Mouse (Mus musculus): ENCODE data around the gene Chd3. TPM values are rescaled to one million over a fixed set of nuclear protein-coding genes. Genes with fewer than 3 reads are reported as not detected.

The Chd3 gene
- polyA plus RNA-seq, 1 experiment = 199 TPM

DNA sequence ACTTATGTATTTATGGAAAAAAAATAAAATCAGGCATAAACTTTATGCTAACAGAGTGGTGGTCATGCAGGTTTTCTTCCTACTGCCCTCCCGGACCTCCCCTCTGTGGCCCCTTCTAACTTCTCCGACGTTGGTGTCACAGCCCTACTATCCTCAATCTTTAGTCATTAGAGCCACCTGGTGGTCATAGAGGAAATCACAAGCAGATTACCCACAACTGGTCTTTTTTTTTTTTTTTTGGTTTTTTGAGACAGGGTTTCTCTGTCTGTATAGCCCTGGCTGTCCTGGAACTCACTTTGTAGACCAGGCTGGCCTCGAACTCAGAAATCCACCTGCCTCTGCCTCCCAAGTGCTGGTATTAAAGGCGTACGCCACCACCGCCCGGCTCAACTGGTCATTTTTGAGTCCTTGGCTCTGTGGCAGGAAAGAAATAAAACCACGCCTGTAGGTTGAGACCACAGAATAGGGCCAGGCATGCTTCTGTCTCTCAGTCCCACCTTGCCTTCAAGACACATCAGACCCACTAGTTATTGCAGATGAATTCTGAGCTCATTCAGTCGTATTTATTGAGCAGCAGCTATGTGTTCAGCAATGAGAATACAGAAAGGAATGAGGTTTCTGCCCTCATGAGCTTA lies 21.3 kb upstream of the Chd3 start:
- no peak for TF ChIP-seq CTCF (IDR thresholded peaks at IDR 0.05; ENCODE audit: borderline replicate concordance, insufficient read depth, low read length)
- no peak for TF ChIP-seq POLR2A (IDR thresholded peaks at IDR 0.05; ENCODE audit: low read depth, low read length)
- no peaks in the 10 kb centered on the region for H3K4me1 ChIP-seq (ENCODE audit: control insufficient read depth, insufficient read depth, low read length)
- H3K4me3 ChIP-seq (ENCODE audit: insufficient read depth, low read length) = no peak overlapping the region
- H3K27ac ChIP-seq (ENCODE audit: insufficient read depth, low read length) = no peak overlapping the region

- Histone ChIP-seq H3K4me1 (ENCODE audit: control insufficient read depth, insufficient read depth, low read length) (no peaks in the 10 kb centered on the region), H3K27ac (ENCODE audit: insufficient read depth, low read length) (no peak overlapping the region), H3K4me3 (ENCODE audit: insufficient read depth, low read length) (no peak overlapping the region)
- no peak for TF ChIP-seq CTCF (IDR thresholded peaks at IDR 0.05; ENCODE audit: borderline replicate concordance, insufficient read depth, low read length)
- no peak for TF ChIP-seq POLR2A (IDR thresholded peaks at IDR 0.05; ENCODE audit: low read depth, low read length)
These were observed 20.6 kb upstream of the Chd3 start for GRCm38 (mm10) chr11:69389531-69390399.

- no peak for TF ChIP-seq CTCF (IDR thresholded peaks at IDR 0.05; ENCODE audit: borderline replicate concordance, insufficient read depth, low read length)
- no peak for TF ChIP-seq POLR2A (IDR thresholded peaks at IDR 0.05; ENCODE audit: low read depth, low read length)
- Histone ChIP-seq H3K4me1 (ENCODE audit: control insufficient read depth, insufficient read depth, low read length) (no peaks in the 10 kb centered on the region), H3K4me3 (ENCODE audit: insufficient read depth, low read length) (no peak overlapping the region), H3K27ac (ENCODE audit: insufficient read depth, low read length) (no peak overlapping the region)
These were observed 19.5 kb upstream of the Chd3 start for GRCm38 (mm10) chr11:69388680-69389079.

- Histone ChIP-seq H3K4me3 (ENCODE audit: insufficient read depth, low read length) (no peak overlapping the region), H3K27ac (ENCODE audit: insufficient read depth, low read length) (no peak overlapping the region), H3K4me1 (ENCODE audit: control insufficient read depth, insufficient read depth, low read length) (peaks cover 7% of the 10 kb centered on the region)
- TF ChIP-seq CTCF (IDR thresholded peaks at IDR 0.05; ENCODE audit: borderline replicate concordance, insufficient read depth, low read length) (no peak), POLR2A (IDR thresholded peaks at IDR 0.05; ENCODE audit: low read depth, low read length) (no peak)
These were observed 17.6 kb upstream of the Chd3 start for GRCm38 (mm10) chr11:69386758-69387157.

DNA sequence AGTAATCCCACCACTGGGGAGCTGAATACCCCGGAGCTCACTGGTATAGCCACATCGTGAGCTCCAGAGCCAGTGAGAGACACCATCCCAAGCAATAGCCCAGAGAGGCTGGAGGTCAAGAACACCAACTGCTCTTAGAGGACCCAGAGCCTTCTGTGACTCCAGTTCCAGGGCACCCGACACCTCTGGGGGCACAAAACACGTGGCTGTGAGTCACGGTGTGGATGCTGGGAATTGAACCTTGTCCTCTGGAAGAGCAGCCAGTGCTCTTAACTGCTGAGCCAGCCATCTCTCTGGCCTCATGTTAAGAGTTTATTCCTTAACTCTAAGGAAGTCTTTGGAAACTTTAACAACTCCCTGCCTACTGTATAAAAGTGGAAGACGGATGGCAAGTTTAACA lies 15.8 kb upstream of the Chd3 start:
- no peak overlapping the region for H3K27ac ChIP-seq (ENCODE audit: insufficient read depth, low read length)
- TF ChIP-seq CTCF (IDR thresholded peaks at IDR 0.05; ENCODE audit: borderline replicate concordance, insufficient read depth, low read length) = no peak
- TF ChIP-seq POLR2A (IDR thresholded peaks at IDR 0.05; ENCODE audit: low read depth, low read length) = no peak
- H3K4me1 ChIP-seq (ENCODE audit: control insufficient read depth, insufficient read depth, low read length) = peaks cover 7% of the 10 kb centered on the region
- H3K4me3 ChIP-seq (ENCODE audit: insufficient read depth, low read length) = no peak overlapping the region

DNA sequence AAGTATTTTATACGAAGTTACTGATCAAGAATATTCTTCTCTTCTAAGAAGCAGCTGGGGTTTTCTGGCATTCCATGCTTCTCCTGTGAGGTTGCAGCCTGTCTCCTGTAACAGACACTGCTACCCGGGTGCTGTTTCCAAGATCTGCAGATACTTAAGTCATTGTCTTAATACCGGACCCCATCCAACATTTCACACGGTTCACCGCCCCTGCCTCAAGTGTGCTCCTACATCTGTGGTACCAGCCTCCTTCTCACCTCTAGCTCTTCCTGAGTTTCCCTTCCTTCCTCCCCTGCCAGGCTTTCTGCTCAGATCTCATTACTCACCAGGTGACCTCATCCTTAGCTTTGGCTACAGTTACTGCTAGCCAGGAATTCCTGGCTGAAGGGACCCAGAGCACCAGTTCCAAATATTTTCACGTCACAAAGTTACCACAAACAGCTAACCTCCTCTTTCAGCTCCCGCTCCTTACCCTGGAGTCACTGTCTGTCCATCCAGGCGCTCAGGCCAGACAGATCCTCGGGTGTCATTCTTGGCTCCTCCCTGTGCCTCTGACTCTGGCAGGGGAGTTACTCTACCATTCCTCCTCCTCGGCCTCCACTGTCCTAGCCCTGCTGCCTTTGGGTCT lies 13.4 kb upstream of the Chd3 start:
- 0 out of 2 replicates have a peak, but pooled peaks have one; percentile 18 for TF ChIP-seq POLR2A (IDR thresholded peaks at IDR 0.05; ENCODE audit: low read depth, low read length)
- TF ChIP-seq CTCF (IDR thresholded peaks at IDR 0.05; ENCODE audit: borderline replicate concordance, insufficient read depth, low read length) = no peak
- Histone ChIP-seq H3K27ac (ENCODE audit: insufficient read depth, low read length) (peak overlapping the region; percentile 58), H3K4me1 (ENCODE audit: control insufficient read depth, insufficient read depth, low read length) (peaks cover 7% of the 10 kb centered on the region), H3K4me3 (ENCODE audit: insufficient read depth, low read length) (no peak overlapping the region)

GRCm38 (mm10) chr11:69381356-69381755 lies 12.2 kb upstream of the Chd3 start:
- no peak overlapping the region for H3K27ac ChIP-seq (ENCODE audit: insufficient read depth, low read length)
- no peak for TF ChIP-seq CTCF (IDR thresholded peaks at IDR 0.05; ENCODE audit: borderline replicate concordance, insufficient read depth, low read length)
- TF ChIP-seq POLR2A (IDR thresholded peaks at IDR 0.05; ENCODE audit: low read depth, low read length) = no peak
- no peak overlapping the region for H3K4me3 ChIP-seq (ENCODE audit: insufficient read depth, low read length)
- peaks cover 7% of the 10 kb centered on the region for H3K4me1 ChIP-seq (ENCODE audit: control insufficient read depth, insufficient read depth, low read length)

DNA sequence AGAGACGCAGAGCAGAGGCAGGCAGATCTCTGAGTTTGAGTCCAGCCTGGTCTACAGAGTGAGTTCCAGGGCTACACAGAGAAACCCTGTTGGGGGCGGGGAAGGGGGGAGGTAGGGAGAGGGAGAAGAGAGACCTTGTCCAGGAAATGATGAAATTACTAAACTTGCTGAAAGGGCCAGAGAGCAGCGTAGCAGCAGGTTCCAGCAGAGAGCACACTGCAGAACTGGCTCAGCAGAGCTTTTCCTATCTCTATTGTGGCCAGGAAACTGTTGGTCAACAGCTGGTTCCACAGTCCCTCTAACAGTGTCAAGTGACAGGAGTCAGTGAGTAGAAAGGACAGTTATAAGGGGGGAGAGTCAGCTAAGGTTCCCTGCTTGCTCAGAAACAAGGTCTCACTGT lies 10.4 kb upstream of the Chd3 start:
- no peak overlapping the region for H3K4me3 ChIP-seq (ENCODE audit: insufficient read depth, low read length)
- H3K4me1 ChIP-seq (ENCODE audit: control insufficient read depth, insufficient read depth, low read length) = peaks cover 7% of the 10 kb centered on the region
- no peak overlapping the region for H3K27ac ChIP-seq (ENCODE audit: insufficient read depth, low read length)
- no peak for TF ChIP-seq POLR2A (IDR thresholded peaks at IDR 0.05; ENCODE audit: low read depth, low read length)
- TF ChIP-seq CTCF (IDR thresholded peaks at IDR 0.05; ENCODE audit: borderline replicate concordance, insufficient read depth, low read length) = no peak

- Histone ChIP-seq H3K4me3 (ENCODE audit: insufficient read depth, low read length) (no peak overlapping the region), H3K4me1 (ENCODE audit: control insufficient read depth, insufficient read depth, low read length) (peaks cover 3% of the 10 kb centered on the region; the same call in 1 of the 2 replicates), H3K27ac (ENCODE audit: insufficient read depth, low read length) (no peak overlapping the region)
- TF ChIP-seq CTCF (IDR thresholded peaks at IDR 0.05; ENCODE audit: borderline replicate concordance, insufficient read depth, low read length) (no peak), POLR2A (IDR thresholded peaks at IDR 0.05; ENCODE audit: low read depth, low read length) (no peak)
These were observed 8.6 kb upstream of the Chd3 start for GRCm38 (mm10) chr11:69377766-69378165.

Measured in embryonic fibroblast, embryonic 13.5 days (primary cell).